Mouse (Mus musculus): ENCODE data around the gene Grk6.

GRCm38 (mm10) chr13:55403266-55403665, 41.6 kb upstream of the Grk6 start:
- TF ChIP-seq GATA1 (IDR thresholded peaks at IDR 0.05; ENCODE audit: low read length) (no peak), TAL1 (IDR thresholded peaks at IDR 0.05; ENCODE audit: low read length) (no peak)
